Mouse (Mus musculus) adrenal gland, adult 2 months (tissue): ENCODE measurements at regions not wholly inside any gene's neighbourhood (a gene's known extent, or its start where the extent isn't known, plus 50 kb on each side); places are given as distances from the start of the nearest gene placed in this dataset.

ENCODE experiments used
- DNase-seq: peaks from one replicate; pipeline ENCODE4 v3.0.0; 2021

DNA sequence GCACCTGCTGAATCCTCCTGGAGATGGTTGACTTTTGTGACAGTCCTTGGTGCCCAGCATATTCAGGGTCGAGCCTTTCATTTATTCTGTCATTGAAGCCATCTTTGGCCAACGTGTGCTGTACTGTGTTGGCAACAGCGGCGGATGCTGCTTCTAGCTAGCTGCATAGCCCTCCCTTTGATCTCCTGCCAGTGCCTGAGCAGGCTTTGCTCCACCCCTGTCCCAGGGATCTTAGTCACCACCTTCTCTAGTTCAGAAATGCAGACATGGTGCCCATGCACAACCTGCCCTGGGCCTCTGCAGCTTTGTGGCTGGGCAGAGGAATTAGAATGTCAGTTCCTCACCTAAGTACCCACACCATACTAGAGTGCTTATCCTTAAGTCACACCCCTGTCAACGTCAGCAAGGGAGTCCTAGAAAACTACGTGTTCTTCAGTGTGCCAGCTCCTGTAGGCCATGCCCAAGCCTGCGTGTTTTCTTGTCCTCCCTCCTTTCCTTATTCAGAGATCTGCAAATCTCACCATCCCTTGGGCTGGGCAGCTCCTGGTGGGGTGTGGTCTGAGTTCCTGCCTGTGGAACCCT, 151.9 kb downstream of the Zfp706 start:
- peak; percentile 90 for DNase-seq

- DNase-seq: peak; percentile 77
Observed at GRCm38 (mm10) chr15:36854900-36855321, 152.7 kb downstream of the Zfp706 start.

GRCm38 (mm10) chr15:36852229-36852821, 155.2 kb downstream of the Zfp706 start:
- DNase-seq: no peak

GRCm38 (mm10) chr15:36848238-36848637, 159.3 kb downstream of the Zfp706 start:
- no peak for DNase-seq

GRCm38 (mm10) chr15:36846806-36847205, 160.8 kb downstream of the Zfp706 start:
- DNase-seq: no peak
